Mouse (Mus musculus) stomach, embryonic 16.5 days (tissue): Measurements from ENCODE around the gene Blm. TPM values are rescaled to one million over a fixed set of nuclear protein-coding genes. Genes with fewer than 3 reads are reported as not detected.

ENCODE experiments used
- ATAC-seq: fragments of 200-750 bp; cut with Nextera tagmentation; 2 replicates; pipeline ENCODE4 v1.8.0; 2017; ENCODE audit warnings: moderate number of reproducible peaks, moderate TSS enrichment; ENCODE audit not compliant: insufficient read depth, low FRiP score
- H3K27ac ChIP-seq: fragments of 300-500 bp; sonication (generic); 2 replicates; pipeline ENCODE4 v1.5.1; 2014; ENCODE audit warnings: low read length
- H3K27me3 ChIP-seq: fragments of 300-500 bp; sonication (generic); 2 replicates; pipeline ENCODE4 v1.6.1; 2014; ENCODE audit warnings: low read length, control low read depth, mixed read lengths; ENCODE audit not compliant: control insufficient read depth, insufficient read depth
- H3K36me3 ChIP-seq: fragments of 300-500 bp; sonication (generic); 2 replicates; pipeline ENCODE4 v1.6.1; 2014; ENCODE audit warnings: low read length; ENCODE audit not compliant: control insufficient read depth, insufficient read depth
- H3K4me1 ChIP-seq: fragments of 300-500 bp; sonication (generic); 2 replicates; pipeline ENCODE4 v1.6.1; 2014; ENCODE audit warnings: low read length, control low read depth, mixed read lengths; ENCODE audit not compliant: control insufficient read depth, insufficient read depth
- H3K4me2 ChIP-seq: fragments of 300-500 bp; sonication (generic); 2 replicates; pipeline ENCODE4 v1.6.1; 2014; ENCODE audit warnings: low read depth, low read length, mixed read lengths
- H3K4me3 ChIP-seq: fragments of 300-500 bp; sonication (generic); replicated peaks from 2 replicates; pipeline ENCODE4 v1.5.1; 2014; ENCODE audit warnings: mild to moderate bottlenecking, low read length
- H3K9ac ChIP-seq: fragments of 300-500 bp; sonication (generic); 2 replicates; pipeline ENCODE4 v1.6.1; 2014; ENCODE audit warnings: low read length
- H3K9me3 ChIP-seq: fragments of 300-500 bp; sonication (generic); replicated peaks from 2 replicates; pipeline ENCODE4 v1.6.1; 2016; ENCODE audit warnings: low read length, control low read depth; ENCODE audit not compliant: control insufficient read depth
- WGBS: fragments of 180-500 bp; shearing (Covaris S2); extraction: QIAGEN DNeasy Blood & Tissue Kit; methylation state at CpG from one replicate; pipeline ENCODE4 v1.1.7; 2014; 5-methylcytosine and 5-hydroxymethylcytosine counted together
- polyA plus RNA-seq: library from polyadenylated mRNA; unstranded; fragments of >200 nt; fragmentation: Nextera tagmentation; extraction: Ambion mirVana; gene quantifications from 2 replicates; pipeline ENCODE4 v1.2.1, GENCODE M21; 2015

Blm gene
- polyA plus RNA-seq, 1 experiment from 2014 or later, result 13.2 TPM

- no peak overlapping the region for H3K4me2 ChIP-seq
- no peak overlapping the region for H3K27ac ChIP-seq
- no peak for ATAC-seq
- H3K4me1 ChIP-seq, result no peaks in the 10 kb centered on the region
- no peaks in the 10 kb centered on the region for H3K36me3 ChIP-seq
- H3K9ac ChIP-seq, result no peak overlapping the region
- H3K27me3 ChIP-seq, result no peaks in the 10 kb centered on the region
- H3K4me3 ChIP-seq, result no peak overlapping the region
- 68% methylated on average over 5 of the region's 5 CpGs for WGBS
- no peaks in the 10 kb centered on the region for H3K9me3 ChIP-seq
Measured at GRCm38 (mm10) chr7:80412781-80413180, 122.1 kb downstream of the Blm start.

- Histone ChIP-seq H3K4me1 (peaks cover 2% of the 10 kb centered on the region; the same call in 1 of the 2 replicates), H3K27me3 (no peaks in the 10 kb centered on the region), H3K4me2 (no peak overlapping the region), H3K4me3 (no peak overlapping the region), H3K36me3 (no peaks in the 10 kb centered on the region), H3K9ac (no peak overlapping the region), H3K9me3 (no peaks in the 10 kb centered on the region), H3K27ac (no peak overlapping the region)
- 75% methylated on average over 10 of the region's 10 CpGs for WGBS
- no peak for ATAC-seq
Measured at GRCm38 (mm10) chr7:80412279-80412678, 122.6 kb downstream of the Blm start.

- Histone ChIP-seq H3K36me3 (no peaks in the 10 kb centered on the region), H3K4me3 (no peak overlapping the region), H3K4me1 (peaks cover 4% of the 10 kb centered on the region; the same call in 1 of the 2 replicates), H3K9me3 (no peaks in the 10 kb centered on the region), H3K27me3 (no peaks in the 10 kb centered on the region), H3K9ac (no peak overlapping the region), H3K27ac (no peak overlapping the region), H3K4me2 (no peak overlapping the region)
- no peak for ATAC-seq
- WGBS, result 81% methylated on average over 9 of the region's 9 CpGs
Measured at GRCm38 (mm10) chr7:80410380-80410779, 124.5 kb downstream of the Blm start.

GRCm38 (mm10) chr7:80407712-80408111, 127.2 kb downstream of the Blm start:
- Histone ChIP-seq H3K36me3 (no peaks in the 10 kb centered on the region), H3K4me1 (peaks cover 18% of the 10 kb centered on the region), H3K4me3 (no peak overlapping the region), H3K9ac (no peak overlapping the region; the same call in 1 of the 2 replicates), H3K27me3 (0 out of 2 replicates have a peak, but pooled peaks cover 5% of the 10 kb centered on the region), H3K4me2 (no peak overlapping the region), H3K27ac (no peak overlapping the region; the same call in 1 of the 2 replicates), H3K9me3 (no peaks in the 10 kb centered on the region)
- ATAC-seq, result peak; percentile 65
- WGBS, result 60% methylated on average over 9 of the region's 9 CpGs

- Histone ChIP-seq H3K4me2 (no peak overlapping the region), H3K27me3 (0 out of 2 replicates have a peak, but pooled peaks cover 5% of the 10 kb centered on the region), H3K36me3 (no peaks in the 10 kb centered on the region), H3K9ac (no peak overlapping the region), H3K4me1 (peaks cover 24% of the 10 kb centered on the region), H3K27ac (no peak overlapping the region), H3K4me3 (no peak overlapping the region), H3K9me3 (no peaks in the 10 kb centered on the region)
- no peak for ATAC-seq
- WGBS, result 76% methylated on average over 3 of the region's 3 CpGs
Measured at GRCm38 (mm10) chr7:80406186-80406585, 128.7 kb downstream of the Blm start.

GRCm38 (mm10) chr7:80405188-80405695, 129.7 kb downstream of the Blm start, which contains the start of gene Furin:
Gene Furin (minus strand): TSS chr7:80405436.
- WGBS, result 70% methylated on average over 9 of the region's 9 CpGs
- Histone ChIP-seq H3K9ac (peak within 1 kb of the TSS; percentile 9; the same call in 1 of the 2 replicates), H3K4me2 (no peak within 1 kb of the TSS), H3K27ac (peak within 1 kb of the TSS; percentile 18), H3K4me1 (peaks cover 33% of the 10 kb centered on the region), H3K4me3 (no peak within 1 kb of the TSS), H3K9me3 (no peaks in the 10 kb centered on the region), H3K36me3 (no peaks in the 10 kb centered on the region), H3K27me3 (0 out of 2 replicates have a peak, but pooled peaks cover 5% of the 10 kb centered on the region)
- no peak for ATAC-seq

Other genes with a start within 250 kb of the Blm start
- 125 and 145 TPM in 2 replicates for gene Prc1, start 240.7 kb downstream of the Blm start, polyA plus RNA-seq
- 9.4 and 11.7 TPM in 2 replicates for gene Rccd1, start 210.7 kb downstream of the Blm start, polyA plus RNA-seq
- gene Unc45a, start 194.1 kb downstream of the Blm start, polyA plus RNA-seq, result 44.5 and 48.1 TPM in 2 replicates
- 13.4 and 17.7 TPM in 2 replicates for gene Hddc3, start 192.0 kb downstream of the Blm start, polyA plus RNA-seq
- 13.8 and 14.7 TPM in 2 replicates for gene Man2a2, start 163.7 kb downstream of the Blm start, polyA plus RNA-seq
- gene Fes, start 147.2 kb downstream of the Blm start, polyA plus RNA-seq, result 12.3 and 13.8 TPM in 2 replicates
- 8.7 and 9.5 TPM in 2 replicates for gene Furin, start 129.7 kb downstream of the Blm start, polyA plus RNA-seq
- gene Crtc3, start 153.8 kb upstream of the Blm start, polyA plus RNA-seq, result 15.6 and 19.1 TPM in 2 replicates